Mouse (Mus musculus): ENCODE results near the gene Clec2g. TPM values are rescaled to one million over a fixed set of nuclear protein-coding genes. Genes with fewer than 3 reads are reported as not detected.
"Not testable (repeated sequence)": the region's sequence is repeated elsewhere in the genome, so short reads cannot be mapped to it uniquely, and the experiment has no call there.

Gene Clec2g
- polyA plus RNA-seq, 1 experiment from 2014 or later: not detected

GRCm38 (mm10) chr6:129009846-129010504 is 75.8 kb downstream of the Clec2g start:
- not testable (repeated sequence) for H3K4me1 ChIP-seq (replicated peaks); H3K36me3 ChIP-seq; H3K27ac ChIP-seq; DNase-seq (ENCODE audit: low spot score); H3K27me3 ChIP-seq (ENCODE audit: insufficient read depth, poor library complexity, severe bottlenecking); H3K4me3 ChIP-seq; H3K9me3 ChIP-seq
- WGBS: 88% methylated on average over 7 of the region's 7 CpGs

- H3K4me1 ChIP-seq (replicated peaks): no peaks in the 10 kb centered on the region
- H3K4me3 ChIP-seq: no peak overlapping the region
- H3K27ac ChIP-seq: no peak overlapping the region
- H3K36me3 ChIP-seq: no peaks in the 10 kb centered on the region
- DNase-seq (ENCODE audit: low spot score): no peak
- peaks cover 3% of the 10 kb centered on the region; the same call in 1 of the 2 replicates for H3K9me3 ChIP-seq
- 88% methylated on average over 3 of the region's 3 CpGs for WGBS
- H3K27me3 ChIP-seq (ENCODE audit: insufficient read depth, poor library complexity, severe bottlenecking): no peaks in the 10 kb centered on the region
Measured at GRCm38 (mm10) chr6:129010505-129010873, 76.3 kb downstream of the Clec2g start.

GRCm38 (mm10) chr6:129012012-129012411 is 77.8 kb downstream of the Clec2g start:
- not testable (repeated sequence) for DNase-seq (ENCODE audit: low spot score); H3K27ac ChIP-seq; H3K9me3 ChIP-seq; H3K27me3 ChIP-seq (ENCODE audit: insufficient read depth, poor library complexity, severe bottlenecking); H3K4me3 ChIP-seq; H3K4me1 ChIP-seq (replicated peaks); H3K36me3 ChIP-seq
- WGBS: 96% methylated on average over 20 of the region's 23 CpGs

- 70% methylated on average over 1 of the region's 1 CpGs for WGBS
- H3K9me3 ChIP-seq: no peaks in the 10 kb centered on the region
- H3K36me3 ChIP-seq: no peaks in the 10 kb centered on the region
- no peaks in the 10 kb centered on the region for H3K4me1 ChIP-seq (replicated peaks)
- no peak overlapping the region for H3K27ac ChIP-seq
- no peak overlapping the region for H3K4me3 ChIP-seq
- H3K27me3 ChIP-seq (ENCODE audit: insufficient read depth, poor library complexity, severe bottlenecking): no peaks in the 10 kb centered on the region
- DNase-seq (ENCODE audit: low spot score): no peak
Measured at GRCm38 (mm10) chr6:129012966-129013365, 78.8 kb downstream of the Clec2g start.

- Histone ChIP-seq H3K4me3 (no peak overlapping the region), H3K27me3 (ENCODE audit: insufficient read depth, poor library complexity, severe bottlenecking) (no peaks in the 10 kb centered on the region), H3K27ac (no peak overlapping the region), H3K9me3 (no peaks in the 10 kb centered on the region), H3K4me1 (replicated peaks) (no peaks in the 10 kb centered on the region), H3K36me3 (no peaks in the 10 kb centered on the region)
- WGBS: 87% methylated on average over 5 of the region's 5 CpGs
- no peak for DNase-seq (ENCODE audit: low spot score)
Measured at GRCm38 (mm10) chr6:129013762-129014276, 79.6 kb downstream of the Clec2g start.

GRCm38 (mm10) chr6:129014399-129014798 is 80.2 kb downstream of the Clec2g start:
- 84% methylated on average over 1 of the region's 1 CpGs for WGBS
- Histone ChIP-seq H3K36me3 (no peaks in the 10 kb centered on the region), H3K4me3 (no peak overlapping the region), H3K4me1 (replicated peaks) (no peaks in the 10 kb centered on the region), H3K27ac (no peak overlapping the region), H3K9me3 (no peaks in the 10 kb centered on the region), H3K27me3 (ENCODE audit: insufficient read depth, poor library complexity, severe bottlenecking) (no peaks in the 10 kb centered on the region)
- DNase-seq (ENCODE audit: low spot score): no peak

- Histone ChIP-seq H3K9me3 (no peaks in the 10 kb centered on the region), H3K27me3 (ENCODE audit: insufficient read depth, poor library complexity, severe bottlenecking) (no peaks in the 10 kb centered on the region), H3K27ac (no peak overlapping the region), H3K4me3 (no peak overlapping the region), H3K4me1 (replicated peaks) (no peaks in the 10 kb centered on the region), H3K36me3 (no peaks in the 10 kb centered on the region)
- 93% methylated on average over 8 of the region's 8 CpGs for WGBS
- no peak for DNase-seq (ENCODE audit: low spot score)
Measured at GRCm38 (mm10) chr6:129027451-129028248, 93.5 kb downstream of the Clec2g start.

- H3K27me3 ChIP-seq (ENCODE audit: insufficient read depth, poor library complexity, severe bottlenecking): no peaks in the 10 kb centered on the region
- H3K9me3 ChIP-seq: no peaks in the 10 kb centered on the region
- no peak overlapping the region for H3K27ac ChIP-seq
- WGBS: 56% methylated on average over 6 of the region's 6 CpGs
- no peaks in the 10 kb centered on the region for H3K4me1 ChIP-seq (replicated peaks)
- DNase-seq (ENCODE audit: low spot score): no peak
- H3K4me3 ChIP-seq: no peak overlapping the region
- no peaks in the 10 kb centered on the region for H3K36me3 ChIP-seq
Measured at GRCm38 (mm10) chr6:129030175-129030824, 96.1 kb downstream of the Clec2g start.

GRCm38 (mm10) chr6:129030964-129031363 is 96.8 kb downstream of the Clec2g start:
- no peak overlapping the region for H3K27ac ChIP-seq
- H3K9me3 ChIP-seq: no peaks in the 10 kb centered on the region
- no peaks in the 10 kb centered on the region for H3K36me3 ChIP-seq
- no peak overlapping the region for H3K4me3 ChIP-seq
- no peaks in the 10 kb centered on the region for H3K4me1 ChIP-seq (replicated peaks)
- DNase-seq (ENCODE audit: low spot score): no peak
- 86% methylated on average over 2 of the region's 2 CpGs for WGBS
- no peaks in the 10 kb centered on the region for H3K27me3 ChIP-seq (ENCODE audit: insufficient read depth, poor library complexity, severe bottlenecking)

- H3K9me3 ChIP-seq: no peaks in the 10 kb centered on the region
- no peak overlapping the region for H3K4me3 ChIP-seq
- no peak for DNase-seq (ENCODE audit: low spot score)
- H3K4me1 ChIP-seq (replicated peaks): no peaks in the 10 kb centered on the region
- H3K27me3 ChIP-seq (ENCODE audit: insufficient read depth, poor library complexity, severe bottlenecking): no peaks in the 10 kb centered on the region
- H3K27ac ChIP-seq: no peak overlapping the region
- 79% methylated on average over 2 of the region's 2 CpGs for WGBS
- H3K36me3 ChIP-seq: no peaks in the 10 kb centered on the region
Measured at GRCm38 (mm10) chr6:129033397-129033796, 99.2 kb downstream of the Clec2g start.
